Mouse (Mus musculus) midbrain, embryonic 16.5 days (tissue): ENCODE measurements around the gene 4933424G06Rik. TPM values are rescaled to one million over a fixed set of nuclear protein-coding genes. Genes with fewer than 3 reads are reported as not detected.

Experiments used
- ATAC-seq: fragments of 200-750 bp; cut with Nextera tagmentation; 2 replicates; pipeline ENCODE4 v1.8.0; 2017; ENCODE audit warnings: moderate TSS enrichment
- H3K27ac ChIP-seq: fragments of 300-500 bp; sonication (generic); 2 replicates; pipeline ENCODE4 v1.5.1; 2014; ENCODE audit warnings: mild to moderate bottlenecking, low read length, mixed read lengths
- H3K27me3 ChIP-seq: fragments of 300-500 bp; sonication (generic); 2 replicates; pipeline ENCODE4 v1.6.1; 2014; ENCODE audit warnings: low read depth, low read length, mixed read lengths; ENCODE audit not compliant: control insufficient read depth, insufficient read depth
- H3K36me3 ChIP-seq: fragments of 300-500 bp; sonication (generic); 2 replicates; pipeline ENCODE4 v1.6.1; 2014; ENCODE audit warnings: mild to moderate bottlenecking, low read length, moderate library complexity, mixed read lengths; ENCODE audit not compliant: control insufficient read depth, insufficient read depth
- H3K4me1 ChIP-seq: fragments of 300-500 bp; sonication (generic); 2 replicates; pipeline ENCODE4 v1.6.1; 2014; ENCODE audit warnings: mild to moderate bottlenecking, low read length, mixed read lengths; ENCODE audit not compliant: control insufficient read depth, insufficient read depth
- H3K4me2 ChIP-seq: fragments of 300-500 bp; sonication (generic); 2 replicates; pipeline ENCODE4 v1.6.1; 2014; ENCODE audit warnings: mild to moderate bottlenecking, low read length, mixed read lengths
- H3K4me3 ChIP-seq: fragments of 300-500 bp; sonication (generic); 2 replicates; pipeline ENCODE4 v1.5.1; 2014; ENCODE audit warnings: low read depth, mild to moderate bottlenecking, low read length, moderate library complexity, mixed read lengths
- H3K9ac ChIP-seq: fragments of 300-500 bp; sonication (generic); 2 replicates; pipeline ENCODE4 v1.6.1; 2014; ENCODE audit warnings: low read depth, low read length, mixed read lengths
- H3K9me3 ChIP-seq: fragments of 300-500 bp; sonication (generic); replicated peaks from 2 replicates; pipeline ENCODE4 v1.6.1; 2014; ENCODE audit warnings: mild to moderate bottlenecking, low read length, mixed read lengths; ENCODE audit not compliant: control insufficient read depth, poor library complexity, severe bottlenecking
- WGBS: fragments of 180-500 bp; shearing (Covaris S2); extraction: QIAGEN DNeasy Blood & Tissue Kit; methylation state at CpG from one replicate; pipeline ENCODE4 v1.1.7; 2014; 5-methylcytosine and 5-hydroxymethylcytosine counted together
- microRNA-seq: library from miRNA; unstranded; fragments of <30 nt; microRNA quantifications from one replicate; pipeline ENCODE4, GENCODE M21; 2017
- polyA plus RNA-seq: library from polyadenylated mRNA; unstranded; fragments of >200 nt; fragmentation: Nextera tagmentation; extraction: Ambion mirVana; gene quantifications from 2 replicates; pipeline ENCODE4 v1.2.1, GENCODE M21; 2015

The 4933424G06Rik gene
- polyA plus RNA-seq, 1 experiment from 2014 or later, result 0.75 TPM

DNA sequence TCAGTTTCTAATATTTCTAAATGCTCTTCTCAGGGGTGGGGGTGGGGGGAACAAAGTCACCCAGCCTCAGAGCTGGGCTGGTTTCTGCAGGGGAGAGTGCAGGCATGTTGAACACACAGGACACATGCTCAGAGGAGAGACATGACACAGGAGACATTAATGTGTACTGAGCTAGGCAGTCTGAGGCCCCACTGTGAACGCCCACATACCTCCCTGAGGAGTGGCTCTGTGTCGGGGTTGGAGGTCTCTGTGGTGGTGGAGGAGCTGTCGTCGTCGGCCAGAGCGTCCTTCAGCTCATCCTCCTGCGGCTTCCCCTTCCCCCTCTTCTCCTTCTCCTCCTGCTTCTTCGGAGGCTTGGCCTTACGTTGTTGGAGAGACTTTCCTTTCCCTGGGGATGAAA, 94.3 kb downstream of the 4933424G06Rik start:
- WGBS, result 75% methylated on average over 9 of the region's 9 CpGs
- no peak overlapping the region for H3K9ac ChIP-seq

DNA sequence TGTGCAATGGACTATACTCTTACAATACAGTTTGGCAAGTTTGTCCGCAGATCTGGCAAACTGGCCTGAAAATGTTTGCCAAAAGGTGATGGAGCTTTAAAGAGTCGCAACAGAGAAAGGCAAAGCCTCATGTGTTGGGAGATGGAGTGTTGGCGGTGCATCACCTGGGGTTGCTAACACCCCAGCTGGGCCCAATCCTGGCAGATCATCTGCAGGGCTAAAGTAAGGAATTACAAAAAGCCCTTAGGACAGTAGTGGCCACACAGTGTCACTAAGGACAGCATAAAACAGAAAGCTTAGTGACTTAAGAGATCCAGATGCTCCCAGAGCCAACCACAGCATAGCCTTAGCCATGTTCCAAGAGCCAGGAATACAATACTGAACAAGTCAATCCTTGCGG, 94.9 kb downstream of the 4933424G06Rik start:
- H3K4me1 ChIP-seq, result no peaks in the 10 kb centered on the region
- no peak overlapping the region for H3K27ac ChIP-seq
- H3K36me3 ChIP-seq, result peaks cover 44% of the 10 kb centered on the region
- H3K9me3 ChIP-seq, result no peaks in the 10 kb centered on the region
- H3K27me3 ChIP-seq, result no peaks in the 10 kb centered on the region
- WGBS, result 96% methylated on average over 4 of the region's 4 CpGs
- H3K9ac ChIP-seq, result no peak overlapping the region
- H3K4me3 ChIP-seq, result no peak overlapping the region
- H3K4me2 ChIP-seq, result no peak overlapping the region
- ATAC-seq, result no peak

More for the DNA sequence above, 94.3 kb downstream of the 4933424G06Rik start:
- no peak for ATAC-seq
- no peaks in the 10 kb centered on the region for H3K4me1 ChIP-seq
- no peak overlapping the region for H3K4me3 ChIP-seq
- H3K9me3 ChIP-seq, result no peaks in the 10 kb centered on the region
- H3K27ac ChIP-seq, result no peak overlapping the region
- H3K4me2 ChIP-seq, result no peak overlapping the region
- H3K27me3 ChIP-seq, result no peaks in the 10 kb centered on the region
- H3K36me3 ChIP-seq, result peaks cover 44% of the 10 kb centered on the region

DNA sequence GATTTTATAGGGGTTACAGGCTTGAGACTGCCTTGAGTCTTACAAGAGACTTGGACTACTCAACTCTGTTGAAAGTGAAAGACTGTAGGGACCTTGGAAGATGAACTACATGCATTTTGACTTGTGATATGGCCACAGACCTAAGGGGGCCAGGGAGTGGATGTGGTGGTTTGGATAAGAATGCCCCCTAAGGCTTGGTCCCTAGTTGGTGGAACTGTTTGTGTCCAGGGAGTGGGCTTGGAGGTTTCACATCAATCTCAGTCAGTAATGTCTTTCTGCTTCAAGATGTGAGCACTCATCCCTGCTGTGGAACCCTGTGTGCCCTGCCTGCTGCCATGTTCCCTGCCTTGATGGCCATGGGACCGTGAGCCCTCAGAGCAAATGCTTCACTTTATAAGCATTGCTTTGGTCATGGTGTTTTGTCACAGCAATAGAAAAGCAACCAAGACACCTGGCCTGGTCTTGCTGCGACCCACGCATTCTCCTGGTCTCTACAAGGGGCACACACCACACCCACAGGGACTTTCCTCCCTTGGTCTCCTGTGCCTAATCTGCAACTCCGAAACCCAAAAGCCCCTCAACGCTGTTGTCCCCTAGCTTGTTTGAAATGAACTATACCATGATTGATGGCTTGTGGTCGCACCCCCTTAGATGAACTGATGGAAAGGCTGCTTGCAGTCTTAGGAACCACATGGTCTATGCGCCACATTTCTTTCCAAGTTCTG, 96.4 kb downstream of the 4933424G06Rik start:
- Histone ChIP-seq H3K36me3 (peaks cover 55% of the 10 kb centered on the region), H3K27me3 (no peaks in the 10 kb centered on the region), H3K27ac (no peak overlapping the region), H3K9me3 (no peaks in the 10 kb centered on the region), H3K9ac (no peak overlapping the region), H3K4me2 (no peak overlapping the region), H3K4me1 (no peaks in the 10 kb centered on the region), H3K4me3 (no peak overlapping the region)
- no peak for ATAC-seq
- 97% methylated on average over 7 of the region's 7 CpGs for WGBS

DNA sequence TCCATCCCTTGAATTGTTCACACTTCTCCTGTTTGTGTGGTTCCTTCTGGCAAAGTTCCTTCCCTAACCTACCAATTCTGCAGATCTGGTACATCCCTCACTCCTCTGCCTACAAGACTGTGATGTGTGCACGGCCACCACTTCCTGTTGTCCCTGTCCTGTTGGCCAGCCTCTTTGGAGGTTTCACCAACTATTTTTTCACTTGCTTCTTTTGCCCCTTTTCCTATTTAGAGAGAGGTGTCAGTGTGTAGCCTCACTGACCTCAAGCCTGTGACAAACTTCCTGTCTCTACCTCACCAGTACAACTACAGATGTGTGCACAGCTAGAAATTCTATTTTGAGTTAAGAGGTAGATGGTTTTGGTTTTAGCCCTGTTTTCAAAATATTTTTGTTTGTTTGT, 97.1 kb downstream of the 4933424G06Rik start:
- no peaks in the 10 kb centered on the region for H3K4me1 ChIP-seq
- H3K36me3 ChIP-seq, result peaks cover 56% of the 10 kb centered on the region
- H3K27ac ChIP-seq, result no peak overlapping the region
- no peak overlapping the region for H3K9ac ChIP-seq
- no peak overlapping the region for H3K4me2 ChIP-seq
- H3K4me3 ChIP-seq, result no peak overlapping the region
- H3K9me3 ChIP-seq, result no peaks in the 10 kb centered on the region
- H3K27me3 ChIP-seq, result no peaks in the 10 kb centered on the region
- no peak for ATAC-seq
- 90% methylated on average over 1 of the region's 1 CpGs for WGBS

Small RNAs within 50 kb of the gene (microRNA-seq; reads per million reads assigned to microRNA genes)
- gene Gm24133, result not detected

Other genes with a start within 250 kb of the 4933424G06Rik start
- gene Cnnm4, start 238.5 kb upstream of the 4933424G06Rik start, polyA plus RNA-seq, result 9.8 and 11.5 TPM in 2 replicates
- gene Cnnm3, start 198.3 kb upstream of the 4933424G06Rik start, polyA plus RNA-seq, result 4.2 and 4.5 TPM in 2 replicates
- 16.1 and 17.0 TPM in 2 replicates for gene Ankrd23, start 173.3 kb upstream of the 4933424G06Rik start, polyA plus RNA-seq
- 0.20 and 0.75 TPM in 2 replicates for gene Gm42417, start 170.7 kb upstream of the 4933424G06Rik start, polyA plus RNA-seq
- 30.6 and 32.8 TPM in 2 replicates for gene Ankrd39, start 162.7 kb upstream of the 4933424G06Rik start, polyA plus RNA-seq
- 24.4 and 27.0 TPM in 2 replicates for gene Sema4c, start 151.8 kb upstream of the 4933424G06Rik start, polyA plus RNA-seq
- gene Fam178b, start 27.0 kb upstream of the 4933424G06Rik start, polyA plus RNA-seq, result 0.33 TPM in 1 of 2 replicates, not detected in the other
- 577 and 626 TPM in 2 replicates for gene Cox5b, start 18.7 kb upstream of the 4933424G06Rik start, polyA plus RNA-seq
- gene Actr1b, start 4.3 kb downstream of the 4933424G06Rik start, polyA plus RNA-seq, result 92.3 and 106 TPM in 2 replicates
- 2.0 and 2.6 TPM in 2 replicates for gene Zap70, start 51.6 kb downstream of the 4933424G06Rik start, polyA plus RNA-seq
- 13.8 and 14.0 TPM in 2 replicates for gene Tmem131, start 233.5 kb downstream of the 4933424G06Rik start, polyA plus RNA-seq